Mouse (Mus musculus): ENCODE measurements around the gene Tubg1. TPM values are rescaled to one million over a fixed set of nuclear protein-coding genes. Genes with fewer than 3 reads are reported as not detected.

Tubg1 gene
- 87.5 and 93.5 TPM in 2 replicates for polyA plus RNA-seq (2016; fragmentation: Nextera tagmentation; extraction: Ambion mirVana)

GRCm38 (mm10) chr11:101119761-101120544 is at the start of gene Tubg1, which contains the start of gene Retreg3:
Gene Tubg1 (plus strand): TSS chr11:101119938.
Gene Retreg3 (minus strand): TSS chr11:101119893.
- peak; percentile 93 for ATAC-seq (ENCODE audit: low FRiP score, low read depth)
- H3K27ac ChIP-seq = peak within 1 kb of the TSS; percentile 78
- peaks cover 25% of the 10 kb centered on the region for H3K4me1 ChIP-seq
- H3K27me3 ChIP-seq (replicated peaks) = no peaks in the 10 kb centered on the region
- H3K9ac ChIP-seq = peak within 1 kb of the TSS; percentile 93
- peak within 1 kb of the TSS; percentile 93 for H3K4me3 ChIP-seq
- H3K9me3 ChIP-seq = no peaks in the 10 kb centered on the region
- H3K36me3 ChIP-seq = peaks cover 28% of the 10 kb centered on the region
- peak within 1 kb of the TSS; percentile 93 for H3K4me2 ChIP-seq (replicated peaks)
- WGBS = under 1% methylated on average over 61 of the region's 61 CpGs

- Histone ChIP-seq H3K9me3 (no peaks in the 10 kb centered on the region), H3K9ac (peak overlapping the region; percentile 83), H3K4me1 (peaks cover 13% of the 10 kb centered on the region; the same call in 1 of the 2 replicates), H3K36me3 (no peaks in the 10 kb centered on the region), H3K4me2 (replicated peaks) (peak overlapping the region; percentile 98), H3K27ac (no peak overlapping the region), H3K27me3 (replicated peaks) (peaks cover 3% of the 10 kb centered on the region; the same call in 1 of the 2 replicates), H3K4me3 (peak overlapping the region; percentile 76)
- under 1% methylated on average over 36 of the region's 36 CpGs for WGBS
- ATAC-seq (ENCODE audit: low FRiP score, low read depth) = peak; percentile 72
These were observed 49.6 kb upstream of the Tubg1 start for GRCm38 (mm10) chr11:101070189-101070527.

GRCm38 (mm10) chr11:101070987-101071386 is 48.8 kb upstream of the Tubg1 start:
- H3K4me3 ChIP-seq = peak overlapping the region; percentile 76; the same call in 1 of the 2 replicates
- H3K4me1 ChIP-seq = peaks cover 13% of the 10 kb centered on the region; the same call in 1 of the 2 replicates
- peaks cover 5% of the 10 kb centered on the region; the same call in 1 of the 2 replicates for H3K27me3 ChIP-seq (replicated peaks)
- H3K27ac ChIP-seq = no peak overlapping the region
- peak overlapping the region; percentile 98 for H3K4me2 ChIP-seq (replicated peaks)
- H3K9ac ChIP-seq = no peak overlapping the region
- 79% methylated on average over 6 of the region's 6 CpGs for WGBS
- H3K9me3 ChIP-seq = no peaks in the 10 kb centered on the region
- no peaks in the 10 kb centered on the region for H3K36me3 ChIP-seq
- ATAC-seq (ENCODE audit: low FRiP score, low read depth) = no peak

DNA sequence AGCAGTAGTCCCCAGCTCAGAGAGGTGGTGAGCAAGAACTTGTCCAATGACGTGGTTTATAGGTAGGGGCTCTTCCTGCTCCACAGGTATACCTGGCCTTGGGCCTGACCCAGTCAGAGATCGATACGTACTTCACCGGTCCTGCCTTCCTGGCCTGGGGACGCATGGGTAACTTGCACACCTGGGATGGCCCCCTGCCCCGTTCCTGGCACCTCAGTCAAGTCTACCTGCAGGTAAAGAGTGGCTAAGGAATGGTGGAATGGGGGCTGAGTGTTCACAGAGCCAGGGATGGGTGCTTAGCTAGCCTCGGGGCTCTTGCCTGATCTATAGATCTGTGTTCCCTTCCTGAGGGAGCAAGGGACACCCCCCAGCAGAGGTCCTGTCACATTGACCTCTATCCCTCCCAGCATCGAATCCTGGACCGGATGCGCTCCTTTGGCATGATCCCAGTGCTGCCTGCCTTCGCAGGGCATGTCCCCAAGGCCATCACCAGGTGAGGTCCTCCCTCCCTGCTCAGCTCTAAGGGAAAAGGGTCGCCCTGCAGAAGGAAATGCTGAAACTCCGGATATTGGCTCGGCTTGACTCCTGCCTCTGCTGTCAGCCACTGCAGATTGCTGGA is 47.8 kb upstream of the Tubg1 start:
- Histone ChIP-seq H3K4me2 (replicated peaks) (no peak overlapping the region), H3K36me3 (no peaks in the 10 kb centered on the region), H3K4me1 (peaks cover 8% of the 10 kb centered on the region; the same call in 1 of the 2 replicates), H3K9ac (no peak overlapping the region), H3K27me3 (replicated peaks) (peaks cover 14% of the 10 kb centered on the region; the same call in 1 of the 2 replicates), H3K27ac (no peak overlapping the region), H3K9me3 (no peaks in the 10 kb centered on the region), H3K4me3 (no peak overlapping the region)
- 73% methylated on average over 14 of the region's 14 CpGs for WGBS
- no peak for ATAC-seq (ENCODE audit: low FRiP score, low read depth)

GRCm38 (mm10) chr11:101078121-101078520 is 41.6 kb upstream of the Tubg1 start, which contains the start of gene Hsd17b1:
Gene Hsd17b1 (plus strand): TSS chr11:101078411.
- Histone ChIP-seq H3K27me3 (replicated peaks) (peaks cover 57% of the 10 kb centered on the region), H3K4me2 (replicated peaks) (no peak within 1 kb of the TSS), H3K4me1 (peaks cover 8% of the 10 kb centered on the region), H3K27ac (no peak within 1 kb of the TSS), H3K36me3 (no peaks in the 10 kb centered on the region), H3K9ac (no peak within 1 kb of the TSS), H3K4me3 (no peak within 1 kb of the TSS), H3K9me3 (no peaks in the 10 kb centered on the region)
- no peak for ATAC-seq (ENCODE audit: low FRiP score, low read depth)
- 70% methylated on average over 9 of the region's 9 CpGs for WGBS

GRCm38 (mm10) chr11:101079746-101080145 is 40.0 kb upstream of the Tubg1 start:
- no peak overlapping the region for H3K9ac ChIP-seq
- 3% methylated on average over 27 of the region's 27 CpGs for WGBS
- H3K27me3 ChIP-seq (replicated peaks) = peaks cover 57% of the 10 kb centered on the region
- peaks cover 2% of the 10 kb centered on the region; the same call in 1 of the 2 replicates for H3K36me3 ChIP-seq
- no peaks in the 10 kb centered on the region for H3K9me3 ChIP-seq
- ATAC-seq (ENCODE audit: low FRiP score, low read depth) = no peak
- H3K27ac ChIP-seq = no peak overlapping the region
- no peak overlapping the region for H3K4me2 ChIP-seq (replicated peaks)
- peaks cover 15% of the 10 kb centered on the region for H3K4me1 ChIP-seq
- H3K4me3 ChIP-seq = no peak overlapping the region

DNA sequence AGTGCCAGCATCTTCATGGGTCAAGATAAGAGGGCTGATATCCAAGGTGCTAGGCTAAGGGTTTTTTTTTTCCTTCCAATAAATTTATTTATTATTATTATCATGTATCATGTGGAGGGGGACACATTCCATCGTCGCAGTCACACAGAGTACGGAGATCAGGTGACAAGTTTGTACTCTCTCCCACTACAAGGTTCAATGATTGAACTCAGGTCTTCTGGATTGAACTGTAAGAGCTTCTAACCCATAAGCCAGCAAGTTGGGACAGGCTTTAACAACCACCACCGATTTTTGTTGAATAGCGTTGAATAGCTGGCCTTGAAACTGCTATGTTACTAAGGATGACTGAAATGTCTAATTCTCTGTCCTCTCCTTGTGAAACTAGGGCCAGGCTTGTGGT is 39.3 kb upstream of the Tubg1 start:
- no peak for ATAC-seq (ENCODE audit: low FRiP score, low read depth)
- Histone ChIP-seq H3K4me2 (replicated peaks) (no peak overlapping the region), H3K9me3 (no peaks in the 10 kb centered on the region), H3K27ac (no peak overlapping the region), H3K36me3 (peaks cover 8% of the 10 kb centered on the region), H3K4me1 (peaks cover 15% of the 10 kb centered on the region), H3K4me3 (no peak overlapping the region), H3K9ac (no peak overlapping the region), H3K27me3 (replicated peaks) (peaks cover 57% of the 10 kb centered on the region)
- WGBS = 64% methylated on average over 5 of the region's 5 CpGs

- no peak for ATAC-seq (ENCODE audit: low FRiP score, low read depth)
- Histone ChIP-seq H3K4me2 (replicated peaks) (peak overlapping the region; percentile 92), H3K36me3 (peaks cover 13% of the 10 kb centered on the region), H3K9me3 (no peaks in the 10 kb centered on the region), H3K27ac (peak overlapping the region; percentile 66; the same call in 1 of the 2 replicates), H3K4me3 (peak overlapping the region; percentile 74), H3K9ac (peak overlapping the region; percentile 85), H3K27me3 (replicated peaks) (peaks cover 48% of the 10 kb centered on the region), H3K4me1 (peaks cover 26% of the 10 kb centered on the region)
- 9% methylated on average over 10 of the region's 10 CpGs for WGBS
These were observed 38.1 kb upstream of the Tubg1 start for GRCm38 (mm10) chr11:101081659-101082058.

GRCm38 (mm10) chr11:101082208-101083082 is 37.3 kb upstream of the Tubg1 start, which contains the start of gene Coasy:
Gene Coasy (plus strand): TSS chr11:101082565.
- Histone ChIP-seq H3K27ac (peak within 1 kb of the TSS; percentile 66), H3K4me2 (replicated peaks) (peak within 1 kb of the TSS; percentile 92), H3K4me3 (peak within 1 kb of the TSS; percentile 74), H3K4me1 (peaks cover 30% of the 10 kb centered on the region), H3K9me3 (no peaks in the 10 kb centered on the region), H3K27me3 (replicated peaks) (peaks cover 40% of the 10 kb centered on the region), H3K9ac (peak within 1 kb of the TSS; percentile 85), H3K36me3 (peaks cover 13% of the 10 kb centered on the region)
- under 1% methylated on average over 51 of the region's 51 CpGs for WGBS
- ATAC-seq (ENCODE audit: low FRiP score, low read depth) = peak; percentile 88

DNA sequence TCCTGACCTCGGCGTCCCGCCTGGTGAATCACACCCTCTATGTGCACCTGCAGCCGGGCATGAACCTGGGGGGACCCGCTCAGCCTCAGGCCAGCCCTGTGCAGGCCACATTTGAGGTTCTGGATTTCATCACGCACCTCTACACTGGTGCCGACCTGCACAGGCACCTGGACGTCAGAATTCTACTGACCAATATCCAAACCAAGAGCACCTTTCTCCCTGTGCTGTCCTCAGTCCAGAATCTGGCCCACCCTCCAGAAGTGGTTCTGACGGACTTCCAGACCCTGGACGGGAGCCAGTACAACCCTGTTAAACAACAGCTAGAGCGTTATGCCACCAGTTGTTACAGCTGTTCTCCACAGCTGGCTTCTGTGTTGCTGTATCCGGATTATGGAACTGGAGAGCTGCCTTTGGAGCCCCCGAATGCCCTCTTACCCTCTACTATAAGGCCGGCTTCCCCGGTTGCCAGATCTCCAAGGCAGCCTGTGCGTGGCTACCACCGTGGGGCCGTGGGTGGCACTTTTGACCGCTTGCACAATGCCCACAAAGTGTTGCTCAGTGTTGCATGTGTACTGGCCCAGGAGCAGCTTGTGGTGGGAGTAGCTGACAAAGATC is 36.5 kb upstream of the Tubg1 start:
- H3K4me2 ChIP-seq (replicated peaks) = peak overlapping the region; percentile 92
- peak overlapping the region; percentile 85 for H3K9ac ChIP-seq
- peak overlapping the region; percentile 28; the same call in 1 of the 2 replicates for H3K27ac ChIP-seq
- 35% methylated on average over 19 of the region's 19 CpGs for WGBS
- peaks cover 37% of the 10 kb centered on the region for H3K4me1 ChIP-seq
- no peaks in the 10 kb centered on the region for H3K9me3 ChIP-seq
- peaks cover 13% of the 10 kb centered on the region for H3K36me3 ChIP-seq
- 0 out of 2 replicates have a peak, but pooled peaks have one; percentile 1 for ATAC-seq (ENCODE audit: low FRiP score, low read depth)
- peaks cover 33% of the 10 kb centered on the region for H3K27me3 ChIP-seq (replicated peaks)
- H3K4me3 ChIP-seq = peak overlapping the region; percentile 74

DNA sequence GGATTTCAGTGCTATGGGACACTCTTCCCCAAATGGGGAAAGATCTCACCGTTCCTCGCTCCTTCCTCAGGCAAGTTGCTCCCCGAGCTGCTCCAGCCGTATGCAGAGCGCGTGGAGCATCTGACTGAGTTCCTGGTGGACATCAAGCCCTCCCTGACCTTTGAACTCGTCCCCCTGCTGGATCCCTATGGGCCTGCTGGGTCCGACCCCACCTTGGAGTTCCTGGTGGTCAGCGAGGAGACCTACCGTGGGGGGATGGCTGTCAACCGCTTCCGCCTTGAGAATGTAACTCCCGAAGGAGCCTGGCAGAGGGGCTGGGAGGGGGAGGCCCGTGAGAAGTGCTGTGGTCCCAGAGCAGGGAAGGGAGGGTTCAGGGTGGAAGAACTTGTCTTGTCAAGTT is 35.5 kb upstream of the Tubg1 start:
- 83% methylated on average over 14 of the region's 14 CpGs for WGBS
- Histone ChIP-seq H3K9ac (no peak overlapping the region), H3K36me3 (peaks cover 20% of the 10 kb centered on the region), H3K4me3 (no peak overlapping the region), H3K9me3 (no peaks in the 10 kb centered on the region), H3K4me2 (replicated peaks) (no peak overlapping the region), H3K27ac (no peak overlapping the region), H3K4me1 (peaks cover 40% of the 10 kb centered on the region), H3K27me3 (replicated peaks) (peaks cover 22% of the 10 kb centered on the region)
- no peak for ATAC-seq (ENCODE audit: low FRiP score, low read depth)
